Mouse (Mus musculus) bone marrow macrophage, adult 2 months (primary cell): ENCODE measurements at regions not wholly inside any gene's neighbourhood (a gene's known extent, or its start where the extent isn't known, plus 50 kb on each side); places are given as distances from the start of the nearest gene placed in this dataset.

Source experiments
- CTCF ChIP-seq: IDR thresholded peaks from 2 replicates; pipeline ENCODE4 v1.5.1; 2012; ENCODE audit warnings: low read depth, mild to moderate bottlenecking, low read length, moderate library complexity
- POLR2A ChIP-seq: IDR thresholded peaks from 2 replicates; pipeline ENCODE4 v1.6.1; 2012; ENCODE audit warnings: mild to moderate bottlenecking, low read depth, low read length, borderline replicate concordance

- no peak for TF ChIP-seq CTCF
- no peak for TF ChIP-seq POLR2A
Measured at GRCm38 (mm10) chr7:63989736-63990135, 51.0 kb upstream of the Klf13 start.
